Mouse (Mus musculus): ENCODE results near the gene Gpx2. TPM values are rescaled to one million over a fixed set of nuclear protein-coding genes. Genes with fewer than 3 reads are reported as not detected.

Gene Gpx2
- polyA plus RNA-seq, 1 experiment from 2014 or later, result not detected

DNA sequence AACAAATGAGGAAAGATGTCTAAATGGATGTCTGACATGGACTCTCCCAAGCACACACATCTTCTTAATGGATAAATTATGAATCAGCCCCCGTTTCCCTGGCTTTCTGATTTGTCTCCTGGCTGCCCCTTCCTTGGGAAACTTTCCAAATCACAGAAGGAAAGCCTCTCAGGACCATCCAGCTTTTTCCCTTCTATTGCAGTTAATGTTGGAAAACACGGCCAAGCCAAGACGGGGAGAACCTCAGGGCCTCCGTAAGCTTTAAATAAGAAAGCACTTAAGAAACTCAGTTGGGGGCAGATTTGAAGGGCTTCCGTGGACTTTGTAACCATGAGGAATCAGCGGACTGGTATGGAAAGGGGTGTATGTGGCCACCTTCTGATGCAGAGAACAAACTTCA, 24.5 kb upstream of the Gpx2 start:
- ATAC-seq (replicated peaks; ENCODE audit: low FRiP score), result no peak
- Histone ChIP-seq H3K4me2 (no peak overlapping the region), H3K4me1 (peaks cover 49% of the 10 kb centered on the region), H3K36me3 (no peaks in the 10 kb centered on the region), H3K27ac (no peak overlapping the region), H3K4me3 (replicated peaks) (no peak overlapping the region), H3K9me3 (replicated peaks) (no peaks in the 10 kb centered on the region), H3K9ac (no peak overlapping the region), H3K27me3 (peaks cover 45% of the 10 kb centered on the region)
- WGBS, result 75% methylated on average over 6 of the region's 6 CpGs

DNA sequence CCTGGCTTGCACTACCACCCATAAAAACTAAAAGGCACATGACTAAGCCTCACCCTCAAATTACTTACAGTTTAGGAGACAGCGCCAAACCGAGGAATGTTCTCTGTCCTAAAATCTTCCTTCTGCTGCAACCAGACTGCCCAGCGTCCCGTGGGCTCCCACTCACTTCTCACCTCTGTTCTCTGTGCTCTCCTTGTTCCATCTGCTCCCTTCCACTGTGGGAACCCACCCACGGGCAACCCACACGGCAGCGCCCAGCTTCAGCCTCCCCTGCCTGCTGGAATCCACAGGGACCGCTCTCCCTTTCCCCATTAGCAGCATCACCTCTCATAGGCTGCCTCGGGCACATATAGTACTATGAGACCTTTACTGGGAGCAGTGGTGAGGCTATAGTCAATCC, 23.6 kb upstream of the Gpx2 start:
- H3K27me3 ChIP-seq, result peaks cover 36% of the 10 kb centered on the region
- 74% methylated on average over 9 of the region's 9 CpGs for WGBS
- H3K27ac ChIP-seq, result peak overlapping the region; percentile 38
- H3K4me3 ChIP-seq (replicated peaks), result no peak overlapping the region
- no peaks in the 10 kb centered on the region for H3K9me3 ChIP-seq (replicated peaks)
- no peaks in the 10 kb centered on the region for H3K36me3 ChIP-seq
- no peak overlapping the region for H3K4me2 ChIP-seq
- ATAC-seq (replicated peaks; ENCODE audit: low FRiP score), result no peak
- H3K4me1 ChIP-seq, result peaks cover 43% of the 10 kb centered on the region
- no peak overlapping the region for H3K9ac ChIP-seq

DNA sequence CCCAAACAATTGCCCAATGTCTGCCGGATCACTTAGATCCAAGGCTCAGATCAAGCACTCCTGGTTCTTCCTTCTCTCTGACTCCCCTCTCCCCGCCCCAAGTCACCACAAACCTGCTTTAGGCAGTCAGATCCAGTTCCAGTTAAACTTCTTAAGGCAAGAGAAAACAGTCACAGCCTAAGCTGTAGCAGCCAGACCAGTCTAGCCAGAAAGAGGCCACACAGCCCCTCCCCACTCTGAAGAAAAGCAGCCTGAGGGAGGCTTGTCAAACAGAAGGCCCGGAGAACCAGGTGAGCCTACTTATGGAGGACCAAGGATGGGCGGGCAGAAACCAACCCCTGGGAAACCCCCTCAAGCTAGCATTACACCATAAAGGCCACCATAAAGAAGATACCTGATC, 22.8 kb upstream of the Gpx2 start:
- peaks cover 43% of the 10 kb centered on the region for H3K4me1 ChIP-seq
- H3K9ac ChIP-seq, result no peak overlapping the region
- H3K27ac ChIP-seq, result peak overlapping the region; percentile 76
- H3K4me3 ChIP-seq (replicated peaks), result no peak overlapping the region
- 56% methylated on average over 4 of the region's 4 CpGs for WGBS
- H3K36me3 ChIP-seq, result no peaks in the 10 kb centered on the region
- H3K4me2 ChIP-seq, result no peak overlapping the region
- peaks cover 28% of the 10 kb centered on the region for H3K27me3 ChIP-seq
- no peaks in the 10 kb centered on the region for H3K9me3 ChIP-seq (replicated peaks)
- peak; percentile 55 for ATAC-seq (replicated peaks; ENCODE audit: low FRiP score)

DNA sequence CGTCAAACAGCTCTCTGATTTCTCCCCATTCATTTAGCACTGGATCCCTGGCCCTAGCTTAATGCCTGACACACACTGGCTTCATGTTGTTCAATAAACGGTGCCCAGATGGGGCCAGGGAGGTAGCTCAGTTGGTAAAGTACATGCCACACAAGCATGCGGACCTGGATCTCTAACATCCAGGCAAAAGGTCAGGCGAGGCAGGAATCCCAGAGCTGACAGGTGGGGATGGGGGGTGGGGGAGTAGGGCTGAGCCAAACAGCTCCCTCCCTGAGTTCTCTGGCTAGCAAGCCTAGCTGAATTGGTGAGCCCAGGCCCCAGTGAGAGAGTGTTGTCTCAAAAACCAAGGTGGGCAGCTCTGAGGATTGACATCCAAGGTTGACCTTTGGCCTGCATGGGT, 21.8 kb upstream of the Gpx2 start:
- no peak for ATAC-seq (replicated peaks; ENCODE audit: low FRiP score)
- H3K9ac ChIP-seq, result no peak overlapping the region
- H3K4me3 ChIP-seq (replicated peaks), result no peak overlapping the region
- H3K36me3 ChIP-seq, result no peaks in the 10 kb centered on the region
- H3K27me3 ChIP-seq, result peaks cover 23% of the 10 kb centered on the region
- H3K4me2 ChIP-seq, result no peak overlapping the region
- H3K4me1 ChIP-seq, result peaks cover 38% of the 10 kb centered on the region
- 0 out of 2 replicates have a peak overlapping the region, but pooled peaks have one; percentile 18 for H3K27ac ChIP-seq
- H3K9me3 ChIP-seq (replicated peaks), result no peaks in the 10 kb centered on the region
- 59% methylated on average over 4 of the region's 4 CpGs for WGBS

DNA sequence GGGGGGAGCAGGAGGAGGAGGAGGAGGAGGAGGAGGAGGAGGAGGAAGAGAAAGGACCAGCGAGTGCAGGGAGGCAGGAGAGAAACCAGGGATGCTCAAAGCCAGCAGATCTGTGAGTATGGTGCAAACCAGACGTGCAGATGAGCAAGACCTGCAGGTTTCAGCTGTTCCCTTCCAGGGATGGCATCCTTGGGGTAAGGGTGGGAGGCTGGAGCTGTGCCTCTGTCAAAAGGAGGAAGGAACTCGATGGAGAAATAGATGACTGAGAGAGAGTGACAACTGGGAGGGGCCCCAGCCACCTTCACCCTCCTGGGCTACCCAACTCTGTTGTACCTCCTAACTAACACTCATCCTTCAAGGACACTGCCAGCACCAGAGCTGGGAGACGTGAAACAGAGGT, 21.4 kb upstream of the Gpx2 start:
- H3K9ac ChIP-seq, result no peak overlapping the region
- peaks cover 36% of the 10 kb centered on the region for H3K4me1 ChIP-seq
- H3K36me3 ChIP-seq, result no peaks in the 10 kb centered on the region
- H3K9me3 ChIP-seq (replicated peaks), result no peaks in the 10 kb centered on the region
- H3K4me2 ChIP-seq, result no peak overlapping the region
- no peak overlapping the region for H3K4me3 ChIP-seq (replicated peaks)
- H3K27me3 ChIP-seq, result peaks cover 21% of the 10 kb centered on the region
- ATAC-seq (replicated peaks; ENCODE audit: low FRiP score), result no peak
- no peak overlapping the region for H3K27ac ChIP-seq
- 41% methylated on average over 4 of the region's 4 CpGs for WGBS

DNA sequence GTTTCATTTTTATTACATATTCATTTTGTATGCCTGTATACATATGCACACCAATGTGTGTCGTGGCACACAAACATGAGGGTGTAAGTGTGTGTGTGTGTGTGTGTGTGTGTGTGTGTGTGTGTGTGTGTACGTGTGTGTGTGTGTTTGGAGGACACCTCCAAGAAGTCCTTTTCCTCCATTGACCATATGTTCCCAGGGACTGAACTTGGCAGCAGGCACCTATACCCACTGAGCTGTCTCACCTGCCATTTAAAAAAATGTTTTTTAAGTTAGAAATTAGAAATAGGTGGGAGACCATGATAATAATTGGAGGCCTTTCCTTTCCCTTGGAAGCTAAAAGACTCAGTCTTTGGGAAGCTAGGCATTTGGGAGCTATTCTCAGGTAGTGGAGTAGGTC, 18.8 kb upstream of the Gpx2 start:
- ATAC-seq (replicated peaks; ENCODE audit: low FRiP score), result no peak
- H3K36me3 ChIP-seq, result no peaks in the 10 kb centered on the region
- H3K4me2 ChIP-seq, result no peak overlapping the region
- no peak overlapping the region for H3K4me3 ChIP-seq (replicated peaks)
- H3K4me1 ChIP-seq, result peaks cover 18% of the 10 kb centered on the region; the same call in 1 of the 2 replicates
- H3K27ac ChIP-seq, result no peak overlapping the region
- no peak overlapping the region for H3K9ac ChIP-seq
- H3K27me3 ChIP-seq, result peaks cover 3% of the 10 kb centered on the region; the same call in 1 of the 2 replicates
- 91% methylated on average over 2 of the region's 2 CpGs for WGBS
- H3K9me3 ChIP-seq (replicated peaks), result no peaks in the 10 kb centered on the region

DNA sequence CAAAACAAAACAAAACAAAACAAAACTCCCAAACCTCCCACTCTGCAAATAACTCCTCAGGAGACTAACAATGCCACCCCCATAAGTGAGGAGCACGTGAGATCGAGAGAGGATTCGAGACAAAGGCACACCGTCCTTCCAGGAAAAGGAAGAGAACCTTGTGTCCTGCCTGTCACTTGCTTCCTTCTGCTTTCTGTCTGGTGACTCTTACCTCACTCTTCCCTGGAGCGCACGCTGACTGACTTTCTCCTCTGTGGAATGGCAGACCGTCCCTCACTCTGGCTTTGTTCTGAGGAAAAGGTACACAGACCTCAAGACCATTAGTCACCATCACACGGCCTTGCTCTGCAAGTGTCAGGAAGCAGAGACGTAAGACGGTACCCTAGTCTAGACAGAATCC, 18.2 kb upstream of the Gpx2 start:
- peaks cover 14% of the 10 kb centered on the region; the same call in 1 of the 2 replicates for H3K4me1 ChIP-seq
- no peak overlapping the region for H3K9ac ChIP-seq
- no peak overlapping the region for H3K4me3 ChIP-seq (replicated peaks)
- no peak overlapping the region for H3K4me2 ChIP-seq
- ATAC-seq (replicated peaks; ENCODE audit: low FRiP score), result no peak
- no peaks in the 10 kb centered on the region for H3K27me3 ChIP-seq
- no peaks in the 10 kb centered on the region for H3K36me3 ChIP-seq
- H3K27ac ChIP-seq, result no peak overlapping the region
- H3K9me3 ChIP-seq (replicated peaks), result no peaks in the 10 kb centered on the region
- 66% methylated on average over 10 of the region's 10 CpGs for WGBS

DNA sequence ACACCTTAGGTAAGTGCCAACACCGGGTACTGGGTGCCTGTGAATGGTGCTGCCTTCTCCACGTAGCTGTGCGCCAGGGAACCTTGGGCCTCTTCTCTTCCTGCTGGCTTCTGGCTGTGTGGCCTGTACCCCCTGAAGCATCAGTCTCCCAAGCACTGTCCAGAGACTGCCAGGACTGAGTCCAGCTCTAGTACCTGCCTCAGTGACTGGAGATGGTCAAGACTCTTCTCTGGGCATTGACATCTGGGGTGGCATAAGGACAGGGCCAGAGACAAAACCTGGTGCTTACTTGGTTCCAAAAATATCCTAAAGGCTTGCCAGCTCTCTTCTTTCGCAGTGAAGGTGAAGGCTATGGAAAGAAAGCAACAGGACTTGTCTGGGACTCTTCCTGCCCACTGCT, 15.7 kb upstream of the Gpx2 start:
- H3K36me3 ChIP-seq, result no peaks in the 10 kb centered on the region
- no peak for ATAC-seq (replicated peaks; ENCODE audit: low FRiP score)
- no peak overlapping the region for H3K27ac ChIP-seq
- no peak overlapping the region for H3K9ac ChIP-seq
- no peak overlapping the region for H3K4me3 ChIP-seq (replicated peaks)
- WGBS, result 94% methylated on average over 4 of the region's 4 CpGs
- H3K27me3 ChIP-seq, result no peaks in the 10 kb centered on the region
- no peak overlapping the region for H3K4me2 ChIP-seq
- no peaks in the 10 kb centered on the region for H3K9me3 ChIP-seq (replicated peaks)
- H3K4me1 ChIP-seq, result no peaks in the 10 kb centered on the region

DNA sequence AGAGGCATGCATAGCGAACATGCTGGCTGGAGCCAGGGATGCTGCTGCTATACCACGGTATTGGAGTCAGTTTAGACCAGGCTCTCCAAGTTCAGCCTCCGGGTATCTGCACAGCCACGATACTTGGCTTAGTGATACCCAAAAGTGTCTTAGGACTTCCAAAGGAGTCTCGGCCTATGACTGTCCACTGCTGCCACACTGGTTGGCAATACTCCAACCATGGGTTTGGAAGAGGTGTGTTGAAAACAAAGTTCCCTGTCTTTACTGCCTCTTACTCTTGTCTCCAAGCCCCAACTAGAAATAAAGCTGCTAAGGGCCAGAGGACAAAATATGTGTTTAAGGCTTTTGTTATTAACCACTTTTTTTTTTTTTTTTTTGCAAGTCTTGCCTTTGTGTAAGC, 15.1 kb upstream of the Gpx2 start:
- H3K27ac ChIP-seq, result no peak overlapping the region

DNA sequence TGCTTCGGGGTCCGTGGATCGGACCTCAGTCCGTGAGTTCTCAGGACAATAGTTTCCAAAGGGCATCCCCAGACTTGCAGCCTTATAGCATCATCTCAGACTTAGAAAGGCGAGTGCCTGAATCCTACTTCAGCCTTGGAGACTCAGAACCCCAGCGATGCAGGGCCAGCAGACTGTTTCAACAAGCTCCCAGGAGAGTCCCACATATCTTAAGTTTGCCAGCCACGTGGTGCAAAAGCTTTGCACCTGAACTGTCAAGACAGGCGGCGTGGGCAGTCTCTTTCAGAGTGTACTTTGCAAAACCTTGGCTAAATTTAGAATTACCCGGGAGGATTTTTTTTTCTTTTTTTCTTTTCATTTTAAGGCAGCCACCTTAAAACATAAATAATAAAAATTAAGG, 12.4 kb upstream of the Gpx2 start:
- no peaks in the 10 kb centered on the region for H3K4me1 ChIP-seq
- 82% methylated on average over 10 of the region's 10 CpGs for WGBS
- H3K27me3 ChIP-seq, result no peaks in the 10 kb centered on the region
- H3K27ac ChIP-seq, result no peak overlapping the region
- H3K9me3 ChIP-seq (replicated peaks), result no peaks in the 10 kb centered on the region
- ATAC-seq (replicated peaks; ENCODE audit: low FRiP score), result no peak
- no peaks in the 10 kb centered on the region for H3K36me3 ChIP-seq
- H3K4me2 ChIP-seq, result no peak overlapping the region
- no peak overlapping the region for H3K9ac ChIP-seq
- H3K4me3 ChIP-seq (replicated peaks), result no peak overlapping the region

More for the DNA sequence above, 15.1 kb upstream of the Gpx2 start:
- H3K4me3 ChIP-seq (replicated peaks), result no peak overlapping the region
- WGBS, result 89% methylated on average over 5 of the region's 5 CpGs
- no peaks in the 10 kb centered on the region for H3K9me3 ChIP-seq (replicated peaks)
- H3K4me2 ChIP-seq, result no peak overlapping the region
- H3K9ac ChIP-seq, result no peak overlapping the region
- H3K27me3 ChIP-seq, result no peaks in the 10 kb centered on the region
- no peaks in the 10 kb centered on the region for H3K4me1 ChIP-seq
- H3K36me3 ChIP-seq, result no peaks in the 10 kb centered on the region
- ATAC-seq (replicated peaks; ENCODE audit: low FRiP score), result no peak

DNA sequence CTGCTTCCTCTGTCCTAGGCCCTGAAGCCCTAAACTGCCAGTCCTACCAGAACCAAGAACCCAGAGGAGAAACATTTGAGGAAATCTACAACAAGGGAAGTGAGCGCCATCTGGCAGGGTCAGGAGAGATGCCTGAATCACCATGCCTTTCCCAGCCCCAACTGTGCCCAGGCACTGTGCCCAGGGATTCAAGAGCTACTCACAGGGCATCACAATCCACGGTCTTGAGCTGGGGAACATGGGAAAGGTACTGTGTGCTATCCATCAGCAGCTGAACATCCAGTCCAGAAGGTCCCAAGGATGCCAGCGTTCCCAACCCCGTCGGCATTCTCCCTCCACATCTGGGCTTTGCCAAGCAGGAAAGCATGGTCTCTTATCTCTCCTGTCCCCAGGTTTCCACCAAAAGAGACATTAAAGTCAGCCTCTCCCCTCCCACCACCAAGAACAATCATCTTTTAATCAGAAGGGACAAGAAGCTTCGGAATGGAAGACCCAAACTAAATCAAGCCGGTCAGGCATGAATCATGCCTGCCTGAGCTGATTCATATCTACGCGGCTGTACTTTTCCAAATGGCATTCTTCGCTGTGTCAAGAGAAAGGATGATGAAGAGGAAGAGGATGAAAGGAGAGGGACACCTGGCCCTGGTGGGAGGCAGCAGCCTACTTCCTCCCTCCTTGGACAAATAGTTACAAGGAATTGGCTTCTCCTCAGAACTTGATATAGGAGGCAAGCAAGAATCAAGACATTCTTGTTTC, 9.9 kb upstream of the Gpx2 start:
- H3K36me3 ChIP-seq, result no peaks in the 10 kb centered on the region
- H3K27me3 ChIP-seq, result no peaks in the 10 kb centered on the region
- ATAC-seq (replicated peaks; ENCODE audit: low FRiP score), result no peak
- H3K4me3 ChIP-seq (replicated peaks), result no peak overlapping the region
- no peaks in the 10 kb centered on the region for H3K4me1 ChIP-seq
- no peak overlapping the region for H3K27ac ChIP-seq
- no peak overlapping the region for H3K4me2 ChIP-seq
- H3K9ac ChIP-seq, result no peak overlapping the region
- H3K9me3 ChIP-seq (replicated peaks), result no peaks in the 10 kb centered on the region
- 78% methylated on average over 10 of the region's 10 CpGs for WGBS

DNA sequence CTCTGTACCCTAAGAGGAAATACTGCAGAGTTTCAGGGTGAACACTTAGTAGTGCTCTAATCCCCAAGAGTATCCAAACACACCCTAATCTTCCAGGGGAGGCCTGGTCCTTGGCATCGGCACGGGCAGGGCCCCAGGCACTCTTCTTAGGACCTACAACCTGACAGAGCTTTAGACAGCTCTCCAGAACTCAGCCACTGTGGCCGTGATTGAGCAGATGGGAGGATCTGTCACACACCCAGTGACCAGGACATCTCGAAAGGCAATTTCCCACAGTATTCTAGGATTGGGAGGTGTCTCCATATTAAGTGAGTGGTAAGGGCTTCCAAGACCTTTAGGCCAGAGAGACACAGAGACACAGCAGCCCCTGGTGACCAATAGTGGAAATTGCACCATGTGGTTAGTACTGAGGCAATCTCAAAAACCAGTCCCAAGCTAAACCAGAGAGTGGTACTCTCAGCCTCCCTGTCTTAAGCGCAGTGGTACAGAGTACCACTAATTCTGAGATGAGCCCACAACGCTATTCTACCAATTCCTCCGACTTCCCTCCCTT, 8.4 kb upstream of the Gpx2 start:
- ATAC-seq (replicated peaks; ENCODE audit: low FRiP score), result peak; percentile 41; the same call in 1 of the 2 replicates
- no peak overlapping the region for H3K9ac ChIP-seq
- H3K27ac ChIP-seq, result no peak overlapping the region
- no peaks in the 10 kb centered on the region for H3K4me1 ChIP-seq
- no peaks in the 10 kb centered on the region for H3K36me3 ChIP-seq
- no peak overlapping the region for H3K4me2 ChIP-seq
- no peaks in the 10 kb centered on the region for H3K27me3 ChIP-seq
- no peaks in the 10 kb centered on the region for H3K9me3 ChIP-seq (replicated peaks)
- 53% methylated on average over 7 of the region's 7 CpGs for WGBS
- H3K4me3 ChIP-seq (replicated peaks), result no peak overlapping the region

DNA sequence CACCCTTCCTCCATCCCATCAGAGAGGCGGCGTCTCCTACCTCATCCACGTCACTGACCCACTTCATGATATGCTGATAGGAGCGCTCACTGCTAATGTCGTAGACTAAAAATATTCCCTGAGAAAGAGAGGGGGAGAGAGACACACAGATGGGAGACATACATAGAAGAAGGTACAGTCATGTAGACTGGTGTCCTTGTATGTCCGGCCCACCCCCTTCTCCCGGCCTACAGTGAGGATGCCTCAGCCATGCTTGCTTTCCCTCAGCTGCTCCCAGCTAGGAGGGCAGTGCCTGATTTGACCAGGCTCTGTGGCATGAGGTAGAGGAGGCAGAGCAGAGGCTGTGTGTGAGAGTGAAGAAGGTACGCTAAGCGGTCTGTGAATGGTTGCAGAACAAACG, 7.7 kb upstream of the Gpx2 start:
- no peak for ATAC-seq (replicated peaks; ENCODE audit: low FRiP score)
- Histone ChIP-seq H3K27me3 (no peaks in the 10 kb centered on the region), H3K4me1 (no peaks in the 10 kb centered on the region), H3K4me2 (no peak overlapping the region), H3K4me3 (replicated peaks) (no peak overlapping the region), H3K9ac (no peak overlapping the region), H3K9me3 (replicated peaks) (no peaks in the 10 kb centered on the region), H3K27ac (no peak overlapping the region), H3K36me3 (no peaks in the 10 kb centered on the region)
- WGBS, result 91% methylated on average over 10 of the region's 10 CpGs
